Mouse (Mus musculus) embryonic facial prominence, embryonic 14.5 days (tissue): ENCODE measurements at regions not wholly inside any gene's neighbourhood (a gene's known extent, or its start where the extent isn't known, plus 50 kb on each side); places are given as distances from the start of the nearest gene placed in this dataset.

Experiments used
- ATAC-seq: fragments of 200-750 bp; cut with Nextera tagmentation; 2 replicates; pipeline ENCODE4 v1.8.0; 2017; ENCODE audit warnings: low read depth, moderate number of reproducible peaks, moderate TSS enrichment
- DNase-seq: peaks from one replicate; pipeline ENCODE4 v3.0.0-alpha.2; 2015; ENCODE audit warnings: low spot score
- H3K27ac ChIP-seq: fragments of 300-500 bp; sonication (generic); replicated peaks from 2 replicates; pipeline ENCODE4 v1.5.1; 2014; ENCODE audit warnings: low read depth, mild to moderate bottlenecking, low read length, moderate library complexity
- H3K27me3 ChIP-seq: fragments of 300-500 bp; sonication (generic); replicated peaks from 2 replicates; pipeline ENCODE4 v1.6.1; 2014; ENCODE audit warnings: low read length; ENCODE audit not compliant: control insufficient read depth, insufficient read depth
- H3K36me3 ChIP-seq: fragments of 300-500 bp; sonication (generic); 2 replicates; pipeline ENCODE4 v1.6.1; 2014; ENCODE audit warnings: low read length, mixed read lengths; ENCODE audit not compliant: control insufficient read depth, insufficient read depth
- H3K4me1 ChIP-seq: fragments of 300-500 bp; sonication (generic); 2 replicates; pipeline ENCODE4 v1.6.1; 2014; ENCODE audit warnings: antibody characterized with exemption, low read length; ENCODE audit not compliant: control insufficient read depth, insufficient read depth
- H3K4me2 ChIP-seq: fragments of 300-500 bp; sonication (generic); 2 replicates; pipeline ENCODE4 v1.6.1; 2014; ENCODE audit warnings: low read depth, mild to moderate bottlenecking, low read length, moderate library complexity, mixed read lengths
- H3K4me3 ChIP-seq: fragments of 300-500 bp; sonication (generic); 2 replicates; pipeline ENCODE4 v1.5.1; 2014; ENCODE audit warnings: low read depth, mild to moderate bottlenecking, low read length
- H3K9ac ChIP-seq: fragments of 300-500 bp; sonication (generic); 2 replicates; pipeline ENCODE4 v1.6.1; 2014; ENCODE audit warnings: low read depth, mild to moderate bottlenecking, low read length, moderate library complexity, mixed read lengths
- H3K9me3 ChIP-seq: fragments of 300-500 bp; sonication (generic); 2 replicates; pipeline ENCODE4 v1.6.1; 2016; ENCODE audit warnings: low read length; ENCODE audit not compliant: control insufficient read depth
- WGBS: fragments of 180-500 bp; shearing (Covaris S2); extraction: QIAGEN DNeasy Blood & Tissue Kit; methylation state at CpG from one replicate; pipeline ENCODE4 v1.1.7; 2014; 5-methylcytosine and 5-hydroxymethylcytosine counted together

DNA sequence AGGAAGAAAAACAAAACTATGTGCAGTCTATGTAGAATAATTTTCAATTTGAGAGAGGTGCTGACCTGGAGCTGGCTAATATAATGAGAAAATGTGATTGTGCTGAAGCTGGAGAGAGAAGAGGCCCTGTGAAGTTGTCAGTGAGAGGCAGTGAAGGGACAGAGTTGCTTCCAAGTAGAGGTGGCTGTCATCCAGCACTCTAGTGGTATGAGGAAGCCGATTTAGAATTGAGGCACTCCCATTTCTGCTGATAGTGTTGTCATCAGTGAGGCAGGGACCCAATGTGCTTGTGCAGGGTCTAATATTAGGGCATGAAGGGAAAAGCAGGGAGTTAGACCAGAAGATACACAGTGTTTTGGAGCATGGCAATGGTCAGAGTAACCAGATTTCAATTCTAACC is 2845.4 kb upstream of the Lrrc6 start:
- Histone ChIP-seq H3K27ac (no peak overlapping the region), H3K4me2 (no peak overlapping the region), H3K9ac (no peak overlapping the region), H3K36me3 (no peaks in the 10 kb centered on the region), H3K4me3 (no peak overlapping the region), H3K9me3 (no peaks in the 10 kb centered on the region), H3K4me1 (no peaks in the 10 kb centered on the region), H3K27me3 (no peaks in the 10 kb centered on the region)
- ATAC-seq = no peak
- WGBS = 83% methylated on average over 1 of the region's 1 CpGs
- DNase-seq = no peak

DNA sequence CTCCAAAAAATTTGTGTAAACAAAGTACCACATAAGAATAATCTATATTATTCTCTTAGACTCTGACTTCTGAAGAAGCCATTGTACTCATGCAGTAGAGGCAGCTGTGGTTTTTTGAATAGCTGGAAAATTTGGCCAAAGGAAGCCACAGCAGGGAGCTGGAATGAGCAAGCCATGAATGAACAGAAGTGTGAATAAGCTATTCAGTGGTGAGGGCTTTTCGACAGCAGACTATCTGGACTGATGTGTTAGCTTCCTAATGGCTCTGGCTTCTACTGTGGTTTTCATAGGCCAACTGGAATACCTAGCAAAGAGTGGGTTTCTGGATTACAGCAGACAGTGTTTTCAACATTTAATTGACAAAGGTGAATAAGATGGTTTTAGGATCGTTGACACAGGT is 2842.0 kb upstream of the Lrrc6 start:
- 56% methylated on average over 2 of the region's 2 CpGs for WGBS
- no peak overlapping the region for H3K9ac ChIP-seq
- H3K27me3 ChIP-seq = no peaks in the 10 kb centered on the region
- no peak overlapping the region for H3K4me2 ChIP-seq
- no peaks in the 10 kb centered on the region for H3K4me1 ChIP-seq
- no peaks in the 10 kb centered on the region for H3K9me3 ChIP-seq
- H3K27ac ChIP-seq = no peak overlapping the region
- H3K36me3 ChIP-seq = no peaks in the 10 kb centered on the region
- ATAC-seq (no peak), DNase-seq (no peak)
- H3K4me3 ChIP-seq = no peak overlapping the region

DNA sequence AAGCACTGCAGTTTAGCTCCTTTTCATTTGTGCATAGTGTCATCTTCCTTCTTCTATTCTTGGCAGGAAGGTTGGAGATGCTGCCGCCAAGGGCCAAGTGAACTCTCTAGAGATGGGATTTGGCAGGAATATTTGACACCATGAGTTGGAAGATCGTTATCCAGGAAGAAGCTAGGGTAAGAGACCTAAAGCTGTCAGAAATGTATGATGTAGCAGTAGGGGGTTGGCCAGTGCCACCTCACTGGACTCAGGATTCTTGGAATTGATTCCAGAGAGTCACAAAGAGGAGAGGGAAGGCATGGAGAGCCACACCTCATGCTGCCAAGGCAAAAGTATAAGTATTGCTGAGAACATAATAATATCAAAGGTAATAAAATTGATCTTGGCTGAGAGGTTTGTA is 2835.8 kb upstream of the Lrrc6 start:
- Histone ChIP-seq H3K9me3 (no peaks in the 10 kb centered on the region), H3K4me1 (no peaks in the 10 kb centered on the region), H3K27ac (no peak overlapping the region), H3K36me3 (no peaks in the 10 kb centered on the region), H3K9ac (no peak overlapping the region), H3K4me2 (no peak overlapping the region), H3K27me3 (no peaks in the 10 kb centered on the region), H3K4me3 (no peak overlapping the region)
- 68% methylated on average over 2 of the region's 2 CpGs for WGBS
- no peak for ATAC-seq
- no peak for DNase-seq

DNA sequence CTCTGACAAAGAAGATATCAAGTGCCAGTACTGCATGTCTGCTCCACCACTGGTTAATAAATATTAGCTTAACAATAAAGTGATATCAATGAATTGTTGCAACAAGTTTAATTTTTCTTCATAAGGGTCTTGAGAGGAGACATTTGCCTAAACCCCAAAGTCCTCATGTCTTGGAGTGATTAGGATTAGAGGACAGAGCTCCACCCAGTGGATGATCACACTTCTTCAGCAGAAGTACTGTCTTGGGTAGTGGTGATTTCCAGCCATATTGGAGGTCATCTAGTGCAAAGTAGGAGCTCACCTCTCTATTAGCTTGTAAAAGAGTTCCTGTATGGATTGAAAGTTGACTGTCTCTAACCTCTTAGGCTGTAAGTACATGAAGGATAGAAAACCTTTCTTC is 2825.8 kb upstream of the Lrrc6 start:
- Histone ChIP-seq H3K4me2 (no peak overlapping the region), H3K9ac (no peak overlapping the region), H3K27ac (no peak overlapping the region), H3K4me3 (no peak overlapping the region), H3K36me3 (no peaks in the 10 kb centered on the region), H3K4me1 (no peaks in the 10 kb centered on the region), H3K9me3 (no peaks in the 10 kb centered on the region), H3K27me3 (no peaks in the 10 kb centered on the region)
- DNase-seq (no peak), ATAC-seq (no peak)

DNA sequence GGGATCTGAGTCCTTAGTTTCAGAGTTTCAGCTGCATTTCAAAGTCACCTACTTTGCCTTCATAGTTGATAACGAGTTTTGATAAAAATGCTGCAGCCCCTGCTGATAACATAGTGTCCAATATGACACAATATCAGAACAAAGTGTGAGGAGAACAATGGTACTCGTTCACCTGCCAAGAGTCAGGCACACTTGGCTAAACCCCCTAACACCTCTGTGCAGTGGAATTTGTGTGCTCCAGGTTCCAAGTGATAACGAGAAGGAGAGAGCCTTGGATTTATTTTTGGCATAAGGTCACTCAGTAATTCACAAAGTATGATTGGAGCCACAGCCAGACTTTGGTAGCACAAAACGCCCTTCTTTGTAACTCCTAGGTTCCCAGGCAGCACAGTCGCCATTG is 2802.4 kb upstream of the Lrrc6 start:
- 70% methylated on average over 5 of the region's 5 CpGs for WGBS
- DNase-seq (no peak), ATAC-seq (no peak)
- no peak overlapping the region for H3K27ac ChIP-seq
- H3K9ac ChIP-seq = no peak overlapping the region
- no peak overlapping the region for H3K4me3 ChIP-seq
- no peaks in the 10 kb centered on the region for H3K27me3 ChIP-seq
- no peaks in the 10 kb centered on the region for H3K9me3 ChIP-seq
- no peaks in the 10 kb centered on the region for H3K36me3 ChIP-seq
- H3K4me2 ChIP-seq = no peak overlapping the region
- H3K4me1 ChIP-seq = no peaks in the 10 kb centered on the region

DNA sequence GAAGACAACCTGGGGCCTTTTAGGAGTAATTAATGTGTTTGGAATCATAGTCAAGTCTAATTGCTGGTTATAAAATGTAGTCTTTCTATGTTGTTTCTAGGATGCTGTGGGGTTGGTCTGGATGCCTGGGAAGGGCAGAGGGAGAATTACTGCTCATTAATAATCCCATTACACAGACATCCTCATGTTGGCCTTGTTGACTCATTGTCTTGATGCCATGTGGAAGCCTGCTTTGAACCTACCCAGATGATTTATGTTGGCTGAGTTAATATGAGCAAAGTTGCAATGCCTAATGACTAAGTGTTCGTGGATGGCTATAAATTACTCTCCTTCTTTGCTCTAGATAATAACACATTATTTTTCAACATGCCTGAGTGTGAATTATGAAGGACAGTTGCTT is 2790.6 kb upstream of the Lrrc6 start:
- Histone ChIP-seq H3K27me3 (no peaks in the 10 kb centered on the region), H3K9me3 (no peaks in the 10 kb centered on the region), H3K4me1 (no peaks in the 10 kb centered on the region), H3K4me3 (no peak overlapping the region), H3K9ac (no peak overlapping the region), H3K27ac (no peak overlapping the region), H3K4me2 (no peak overlapping the region), H3K36me3 (no peaks in the 10 kb centered on the region)
- ATAC-seq (no peak), DNase-seq (no peak)
- 67% methylated on average over 1 of the region's 1 CpGs for WGBS

DNA sequence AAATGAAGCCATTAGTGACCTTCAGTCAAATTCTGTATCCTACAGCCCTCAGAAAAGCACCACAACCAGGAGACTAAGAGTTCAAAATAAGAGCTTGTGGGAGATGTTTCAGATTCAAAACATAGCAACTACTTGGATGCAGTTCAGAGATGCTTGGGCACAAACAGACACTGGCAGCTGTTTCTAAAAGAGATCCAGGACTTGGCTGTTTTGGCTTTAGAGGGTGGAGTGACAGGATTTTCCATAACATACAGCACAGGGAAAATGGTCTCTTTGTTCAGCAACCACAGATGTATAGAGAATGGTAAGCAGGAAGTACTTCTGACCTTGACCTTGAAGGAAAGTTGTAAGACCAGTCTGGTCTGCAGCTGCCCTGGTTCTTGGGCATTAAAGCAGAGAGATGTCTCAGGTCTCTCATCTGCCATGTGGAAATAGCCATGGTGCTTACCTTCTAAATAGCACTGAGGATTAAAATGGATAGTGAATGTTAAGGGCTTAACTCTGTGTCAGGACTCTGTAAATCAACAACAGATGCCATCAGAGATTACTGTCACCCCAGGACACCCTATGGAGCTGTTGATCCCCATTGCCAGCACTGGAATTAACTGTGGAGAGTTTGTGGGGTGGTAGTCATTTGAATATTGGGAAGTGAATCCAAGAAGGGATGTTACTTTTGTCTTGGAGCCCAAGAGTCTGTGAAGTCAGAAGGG is 2775.0 kb upstream of the Lrrc6 start:
- Histone ChIP-seq H3K27me3 (no peaks in the 10 kb centered on the region), H3K36me3 (no peaks in the 10 kb centered on the region), H3K4me1 (no peaks in the 10 kb centered on the region), H3K9ac (no peak overlapping the region), H3K9me3 (no peaks in the 10 kb centered on the region), H3K4me2 (no peak overlapping the region), H3K27ac (no peak overlapping the region), H3K4me3 (no peak overlapping the region)
- ATAC-seq = no peak; the same call in 1 of the 2 replicates
- DNase-seq = peak; percentile 31

DNA sequence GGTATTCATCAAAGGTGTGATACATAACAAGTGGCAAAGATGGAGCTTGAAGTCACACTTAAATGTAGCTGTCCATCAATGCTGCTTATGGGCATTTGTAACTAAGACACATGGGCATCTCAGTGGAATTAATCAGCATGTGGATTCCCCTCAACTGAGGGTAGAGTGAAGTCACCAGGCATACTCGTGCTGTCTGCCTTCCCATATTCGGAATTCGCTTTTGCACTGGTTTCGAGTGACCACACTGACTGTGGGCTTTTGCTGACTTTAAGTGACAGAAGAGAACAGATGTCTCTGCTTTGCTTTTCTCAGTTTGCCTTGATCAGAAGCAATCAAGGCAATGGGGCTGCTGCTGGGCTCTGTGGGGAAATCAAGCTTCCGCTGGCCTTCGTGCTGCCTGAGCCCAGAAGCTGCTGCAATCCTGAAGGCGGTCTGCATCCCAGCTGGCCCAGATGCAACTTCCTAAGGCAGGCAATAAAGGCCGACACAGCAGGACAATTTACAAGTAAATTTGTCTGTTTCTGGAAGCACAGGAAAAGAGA is 2773.6 kb upstream of the Lrrc6 start:
- no peaks in the 10 kb centered on the region for H3K4me1 ChIP-seq
- 58% methylated on average over 8 of the region's 8 CpGs for WGBS
- H3K36me3 ChIP-seq = no peaks in the 10 kb centered on the region
- H3K27me3 ChIP-seq = no peaks in the 10 kb centered on the region
- H3K4me3 ChIP-seq = no peak overlapping the region
- no peaks in the 10 kb centered on the region for H3K9me3 ChIP-seq
- ATAC-seq (no peak), DNase-seq (peak; percentile 30)
- H3K4me2 ChIP-seq = no peak overlapping the region
- no peak overlapping the region for H3K27ac ChIP-seq
- no peak overlapping the region for H3K9ac ChIP-seq

DNA sequence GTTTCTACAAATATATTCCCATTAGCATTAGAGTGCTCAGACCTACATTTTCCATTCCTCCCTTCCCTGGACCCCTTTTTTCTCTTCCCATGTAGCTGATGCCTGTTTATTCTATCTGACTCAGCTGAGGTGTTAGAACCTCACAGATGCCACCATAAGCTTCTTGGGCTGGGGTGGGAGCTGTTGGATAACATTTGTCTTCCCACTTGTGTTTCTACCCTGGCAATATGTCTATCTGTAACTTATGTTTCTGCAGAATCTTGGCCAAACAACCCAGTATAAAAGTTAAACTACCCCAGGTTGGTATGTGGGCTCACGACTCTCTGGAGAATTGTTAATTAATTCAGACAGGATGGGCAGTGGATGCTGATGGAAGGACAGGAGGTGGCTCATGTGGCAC is 2772.8 kb upstream of the Lrrc6 start:
- H3K4me2 ChIP-seq = no peak overlapping the region
- H3K27me3 ChIP-seq = no peaks in the 10 kb centered on the region
- no peaks in the 10 kb centered on the region for H3K36me3 ChIP-seq
- no peak for DNase-seq
- H3K9ac ChIP-seq = no peak overlapping the region
- ATAC-seq = no peak
- H3K9me3 ChIP-seq = no peaks in the 10 kb centered on the region
- H3K4me1 ChIP-seq = no peaks in the 10 kb centered on the region
- H3K4me3 ChIP-seq = no peak overlapping the region
- WGBS = 80% methylated on average over 1 of the region's 1 CpGs
- H3K27ac ChIP-seq = no peak overlapping the region
